Mouse (Mus musculus): ENCODE results near the gene Slit3.

Gene Slit3

GRCm38 (mm10) chr11:35449199-35449598 lies 328.2 kb downstream of the Slit3 start:
- in situ Hi-C loops (cut with MseI, MboI), result loop anchor here in 1 of 2 experiments (10.0 kb wide), 1 partner anchor 604 kb away; no protein-coding TSS in a partner anchor

- in situ Hi-C loops (cut with MseI, MboI), result loop anchor here (10.0 kb wide), 1 partner anchor 213 kb away; no protein-coding TSS in a partner anchor
Measured at GRCm38 (mm10) chr11:35451636-35452035, 330.6 kb downstream of the Slit3 start.

- in situ Hi-C loops (cut with MseI, MboI), result loop anchor here (10.0 kb wide), 1 partner anchor 212 kb away; no protein-coding TSS in a partner anchor
Measured at GRCm38 (mm10) chr11:35452413-35452812, 331.4 kb downstream of the Slit3 start.

- in situ Hi-C loops (cut with MseI, MboI), result loop anchor here (10.0 kb wide), 1 partner anchor 211 kb away; no protein-coding TSS in a partner anchor
Measured at GRCm38 (mm10) chr11:35454191-35454725, 333.2 kb downstream of the Slit3 start.

GRCm38 (mm10) chr11:35454781-35455180 lies 333.8 kb downstream of the Slit3 start:
- in situ Hi-C loops (cut with MseI, MboI), result loop anchor here (10.0 kb wide), 1 partner anchor 210 kb away; no protein-coding TSS in a partner anchor

GRCm38 (mm10) chr11:35458068-35458467 lies 337.0 kb downstream of the Slit3 start:
- in situ Hi-C loops (cut with MseI, MboI), result loop anchor here (10.0 kb wide), 1 partner anchor 207 kb away; no protein-coding TSS in a partner anchor

- in situ Hi-C loops (cut with MseI, MboI), result no loop called here
Measured at GRCm38 (mm10) chr11:35466701-35467100, 345.7 kb downstream of the Slit3 start.

- in situ Hi-C loops (cut with MseI, MboI), result no loop called here
Measured at GRCm38 (mm10) chr11:35468847-35469246, 347.8 kb downstream of the Slit3 start.

- in situ Hi-C loops (cut with MseI, MboI), result no loop called here
Measured at GRCm38 (mm10) chr11:35469940-35470339, 348.9 kb downstream of the Slit3 start.

GRCm38 (mm10) chr11:35470853-35471252 lies 349.8 kb downstream of the Slit3 start:
- in situ Hi-C loops (cut with MseI, MboI), result no loop called here

GRCm38 (mm10) chr11:35472842-35473616 lies 352.0 kb downstream of the Slit3 start:
- in situ Hi-C loops (cut with MseI, MboI), result no loop called here

GRCm38 (mm10) chr11:35473617-35473996 lies 352.6 kb downstream of the Slit3 start:
- in situ Hi-C loops (cut with MseI, MboI), result no loop called here

GRCm38 (mm10) chr11:35480146-35480545 lies 359.1 kb downstream of the Slit3 start:
- in situ Hi-C loops (cut with MseI, MboI), result no loop called here

GRCm38 (mm10) chr11:35481611-35482363 lies 360.8 kb downstream of the Slit3 start:
- in situ Hi-C loops (cut with MseI, MboI), result no loop called here

- in situ Hi-C loops (cut with MseI, MboI), result no loop called here
Measured at GRCm38 (mm10) chr11:35487966-35488365, 366.9 kb downstream of the Slit3 start.

- in situ Hi-C loops (cut with MseI, MboI), result no loop called here
Measured at GRCm38 (mm10) chr11:35491701-35492100, 370.7 kb downstream of the Slit3 start.

- in situ Hi-C loops (cut with MseI, MboI), result no loop called here
Measured at GRCm38 (mm10) chr11:35496874-35497273, 375.9 kb downstream of the Slit3 start.

GRCm38 (mm10) chr11:35497961-35498360 lies 376.9 kb downstream of the Slit3 start:
- in situ Hi-C loops (cut with MseI, MboI), result no loop called here

- in situ Hi-C loops (cut with MseI, MboI), result no loop called here
Measured at GRCm38 (mm10) chr11:35502128-35502527, 381.1 kb downstream of the Slit3 start.

- in situ Hi-C loops (cut with MseI, MboI), result no loop called here
Measured at GRCm38 (mm10) chr11:35504051-35504450, 383.0 kb downstream of the Slit3 start.

- in situ Hi-C loops (cut with MseI, MboI), result no loop called here
Measured at GRCm38 (mm10) chr11:35504916-35505315, 383.9 kb downstream of the Slit3 start.

GRCm38 (mm10) chr11:35505316-35505715 lies 384.3 kb downstream of the Slit3 start:
- in situ Hi-C loops (cut with MseI, MboI), result no loop called here
